Mouse (Mus musculus) forebrain, embryonic 10.5 days (tissue): ENCODE data around the gene Spon2. TPM values are rescaled to one million over a fixed set of nuclear protein-coding genes. Genes with fewer than 3 reads are reported as not detected.

Experiments
- DNase-seq: peaks from one replicate; pipeline ENCODE4 v3.0.0-alpha.2; 2017; ENCODE audit warnings: low spot score; ENCODE audit errors: extremely low spot score
- H3K27ac ChIP-seq: fragments of 300-500 bp; sonication (generic); 2 replicates; pipeline ENCODE4 v1.5.1; 2016; ENCODE audit warnings: mild to moderate bottlenecking
- H3K27me3 ChIP-seq: fragments of 300-500 bp; sonication (generic); 2 replicates; pipeline ENCODE4 v1.6.1; 2016; ENCODE audit warnings: mild to moderate bottlenecking; ENCODE audit not compliant: poor library complexity, severe bottlenecking
- H3K36me3 ChIP-seq: fragments of 300-500 bp; sonication (generic); replicated peaks from 2 replicates; pipeline ENCODE4 v1.6.1; 2016; ENCODE audit warnings: mild to moderate bottlenecking, moderate library complexity
- H3K4me1 ChIP-seq: fragments of 300-500 bp; sonication (generic); 2 replicates; pipeline ENCODE4 v1.6.1; 2016
- H3K4me3 ChIP-seq: fragments of 300-500 bp; sonication (generic); 2 replicates; pipeline ENCODE4 v1.5.1; 2016; ENCODE audit warnings: mild to moderate bottlenecking, moderate library complexity
- H3K9me3 ChIP-seq: fragments of 300-500 bp; sonication (generic); 2 replicates; pipeline ENCODE4 v1.6.1; 2016; ENCODE audit warnings: mild to moderate bottlenecking, moderate library complexity
- WGBS: fragments of 180-500 bp; shearing (Covaris S2); methylation state at CpG from one replicate; pipeline ENCODE4 v1.1.7; 2016; 5-methylcytosine and 5-hydroxymethylcytosine counted together
- polyA plus RNA-seq: library from polyadenylated mRNA; unstranded; fragments of >200 nt; fragmentation: Nextera tagmentation; extraction: Ambion mirVana; gene quantifications from 2 replicates; pipeline ENCODE4 v1.2.1, GENCODE M21; 2016

Gene Spon2
- polyA plus RNA-seq = 2.6 and 3.6 TPM in 2 replicates

GRCm38 (mm10) chr5:33218081-33218480, at the start of gene Spon2:
Gene Spon2 (minus strand): TSS chr5:33218455.
- DNase-seq = peak; percentile 52
- H3K4me3 ChIP-seq = no peak within 1 kb of the TSS; the same call in 1 of the 2 replicates
- no peaks in the 10 kb centered on the region for H3K36me3 ChIP-seq
- H3K27me3 ChIP-seq = no peaks in the 10 kb centered on the region
- H3K9me3 ChIP-seq = no peaks in the 10 kb centered on the region
- peaks cover 54% of the 10 kb centered on the region for H3K4me1 ChIP-seq
- 14% methylated on average over 5 of the region's 5 CpGs for WGBS
- H3K27ac ChIP-seq = peak within 1 kb of the TSS; percentile 78

GRCm38 (mm10) chr5:33254416-33254815, 36.2 kb upstream of the Spon2 start:
- H3K4me3 ChIP-seq = no peak overlapping the region
- no peak for DNase-seq
- peaks cover 100% of the 10 kb centered on the region for H3K36me3 ChIP-seq
- H3K27ac ChIP-seq = no peak overlapping the region
- no peaks in the 10 kb centered on the region for H3K27me3 ChIP-seq
- H3K4me1 ChIP-seq = no peaks in the 10 kb centered on the region
- WGBS = 93% methylated on average over 5 of the region's 5 CpGs
- H3K9me3 ChIP-seq = no peaks in the 10 kb centered on the region

GRCm38 (mm10) chr5:33248186-33248585, 29.9 kb upstream of the Spon2 start:
- Histone ChIP-seq H3K4me1 (no peaks in the 10 kb centered on the region), H3K9me3 (no peaks in the 10 kb centered on the region), H3K4me3 (no peak overlapping the region), H3K27me3 (no peaks in the 10 kb centered on the region), H3K27ac (no peak overlapping the region), H3K36me3 (peaks cover 100% of the 10 kb centered on the region)
- no peak for DNase-seq
- 86% methylated on average over 12 of the region's 12 CpGs for WGBS

- peaks cover 100% of the 10 kb centered on the region for H3K36me3 ChIP-seq
- no peaks in the 10 kb centered on the region for H3K4me1 ChIP-seq
- no peaks in the 10 kb centered on the region for H3K9me3 ChIP-seq
- DNase-seq = no peak
- H3K27me3 ChIP-seq = no peaks in the 10 kb centered on the region
- H3K27ac ChIP-seq = no peak overlapping the region
- 97% methylated on average over 2 of the region's 2 CpGs for WGBS
- H3K4me3 ChIP-seq = no peak overlapping the region
Measured at GRCm38 (mm10) chr5:33247387-33247786, 29.1 kb upstream of the Spon2 start.

GRCm38 (mm10) chr5:33245701-33246100, 27.4 kb upstream of the Spon2 start:
- H3K9me3 ChIP-seq = no peaks in the 10 kb centered on the region
- H3K4me3 ChIP-seq = no peak overlapping the region
- H3K27me3 ChIP-seq = no peaks in the 10 kb centered on the region
- WGBS = 86% methylated on average over 3 of the region's 3 CpGs
- peaks cover 97% of the 10 kb centered on the region for H3K36me3 ChIP-seq
- no peaks in the 10 kb centered on the region for H3K4me1 ChIP-seq
- DNase-seq = no peak
- no peak overlapping the region for H3K27ac ChIP-seq

GRCm38 (mm10) chr5:33244377-33244920, 26.2 kb upstream of the Spon2 start:
- DNase-seq = no peak
- no peaks in the 10 kb centered on the region for H3K27me3 ChIP-seq
- H3K9me3 ChIP-seq = no peaks in the 10 kb centered on the region
- no peak overlapping the region for H3K27ac ChIP-seq
- H3K4me1 ChIP-seq = peaks cover 12% of the 10 kb centered on the region
- peaks cover 84% of the 10 kb centered on the region for H3K36me3 ChIP-seq
- no peak overlapping the region for H3K4me3 ChIP-seq
- WGBS = 89% methylated on average over 5 of the region's 5 CpGs

GRCm38 (mm10) chr5:33239934-33240333, 21.7 kb upstream of the Spon2 start:
- no peak for DNase-seq
- peaks cover 39% of the 10 kb centered on the region for H3K36me3 ChIP-seq
- H3K4me3 ChIP-seq = no peak overlapping the region
- no peaks in the 10 kb centered on the region for H3K27me3 ChIP-seq
- peaks cover 26% of the 10 kb centered on the region for H3K4me1 ChIP-seq
- no peak overlapping the region for H3K27ac ChIP-seq
- no peaks in the 10 kb centered on the region for H3K9me3 ChIP-seq
- WGBS = 70% methylated on average over 3 of the region's 3 CpGs

GRCm38 (mm10) chr5:33239111-33239714, 21.0 kb upstream of the Spon2 start:
- H3K36me3 ChIP-seq = peaks cover 32% of the 10 kb centered on the region
- no peaks in the 10 kb centered on the region for H3K9me3 ChIP-seq
- 91% methylated on average over 3 of the region's 3 CpGs for WGBS
- H3K27ac ChIP-seq = peak overlapping the region; percentile 2; the same call in 1 of the 2 replicates
- H3K27me3 ChIP-seq = no peaks in the 10 kb centered on the region
- no peak for DNase-seq
- H3K4me1 ChIP-seq = peaks cover 34% of the 10 kb centered on the region
- H3K4me3 ChIP-seq = no peak overlapping the region

GRCm38 (mm10) chr5:33238256-33238645, 20.0 kb upstream of the Spon2 start:
- H3K27me3 ChIP-seq = no peaks in the 10 kb centered on the region
- DNase-seq = no peak
- no peaks in the 10 kb centered on the region for H3K9me3 ChIP-seq
- 0 out of 2 replicates have a peak overlapping the region, but pooled peaks have one; percentile 22 for H3K27ac ChIP-seq
- 61% methylated on average over 3 of the region's 3 CpGs for WGBS
- H3K4me1 ChIP-seq = peaks cover 35% of the 10 kb centered on the region
- H3K4me3 ChIP-seq = no peak overlapping the region
- peaks cover 22% of the 10 kb centered on the region for H3K36me3 ChIP-seq

- Histone ChIP-seq H3K36me3 (peaks cover 17% of the 10 kb centered on the region), H3K4me1 (peaks cover 35% of the 10 kb centered on the region), H3K27ac (0 out of 2 replicates have a peak overlapping the region, but pooled peaks have one; percentile 22), H3K4me3 (no peak overlapping the region), H3K27me3 (no peaks in the 10 kb centered on the region), H3K9me3 (no peaks in the 10 kb centered on the region)
- no peak for DNase-seq
- WGBS = 91% methylated on average over 11 of the region's 11 CpGs
Measured at GRCm38 (mm10) chr5:33237600-33238255, 19.5 kb upstream of the Spon2 start.

GRCm38 (mm10) chr5:33234391-33235031, 16.3 kb upstream of the Spon2 start:
- Histone ChIP-seq H3K27me3 (no peaks in the 10 kb centered on the region), H3K9me3 (no peaks in the 10 kb centered on the region), H3K27ac (no peak overlapping the region; the same call in 1 of the 2 replicates), H3K4me1 (peaks cover 23% of the 10 kb centered on the region; the same call in 1 of the 2 replicates), H3K4me3 (no peak overlapping the region), H3K36me3 (no peaks in the 10 kb centered on the region)
- 81% methylated on average over 13 of the region's 13 CpGs for WGBS
- DNase-seq = no peak

- peaks cover 12% of the 10 kb centered on the region; the same call in 1 of the 2 replicates for H3K4me1 ChIP-seq
- H3K27ac ChIP-seq = no peak overlapping the region
- WGBS = 91% methylated on average over 5 of the region's 5 CpGs
- no peak overlapping the region for H3K4me3 ChIP-seq
- no peaks in the 10 kb centered on the region for H3K36me3 ChIP-seq
- no peaks in the 10 kb centered on the region for H3K27me3 ChIP-seq
- no peaks in the 10 kb centered on the region for H3K9me3 ChIP-seq
- DNase-seq = no peak
Measured at GRCm38 (mm10) chr5:33232791-33233190, 14.5 kb upstream of the Spon2 start.

GRCm38 (mm10) chr5:33230285-33230684, 12.0 kb upstream of the Spon2 start:
- H3K9me3 ChIP-seq = no peaks in the 10 kb centered on the region
- H3K27ac ChIP-seq = no peak overlapping the region
- WGBS = 73% methylated on average over 5 of the region's 5 CpGs
- H3K4me1 ChIP-seq = peaks cover 12% of the 10 kb centered on the region; the same call in 1 of the 2 replicates
- no peaks in the 10 kb centered on the region for H3K36me3 ChIP-seq
- no peak for DNase-seq
- no peaks in the 10 kb centered on the region for H3K27me3 ChIP-seq
- H3K4me3 ChIP-seq = no peak overlapping the region
